Mouse (Mus musculus) kidney, postnatal 0 days (tissue): ENCODE measurements around the gene Hbb-bh1. TPM values are rescaled to one million over a fixed set of nuclear protein-coding genes. Genes with fewer than 3 reads are reported as not detected.

Experiments
- ATAC-seq: fragments of 200-750 bp; cut with Nextera tagmentation; replicated peaks from 2 replicates; pipeline ENCODE4 v1.8.0; 2017; ENCODE audit warnings: low read depth, moderate number of reproducible peaks, moderate TSS enrichment, moderate library complexity; ENCODE audit not compliant: low FRiP score
- DNase-seq: peaks from one replicate; pipeline ENCODE4 v3.0.0-alpha.2; 2016; ENCODE audit warnings: low spot score
- H3K27ac ChIP-seq: fragments of 300-500 bp; sonication (generic); 2 replicates; pipeline ENCODE4 v1.5.1; 2014; ENCODE audit warnings: mild to moderate bottlenecking
- H3K27me3 ChIP-seq: fragments of 300-500 bp; sonication (generic); 2 replicates; pipeline ENCODE4 v1.6.1; 2014; ENCODE audit warnings: low read length, mixed read lengths; ENCODE audit not compliant: insufficient read depth
- H3K36me3 ChIP-seq: fragments of 300-500 bp; sonication (generic); 2 replicates; pipeline ENCODE4 v1.6.1; 2014; ENCODE audit warnings: low read length, mixed read lengths; ENCODE audit not compliant: insufficient read depth
- H3K4me1 ChIP-seq: fragments of 300-500 bp; sonication (generic); replicated peaks from 2 replicates; pipeline ENCODE4 v1.6.1; 2014; ENCODE audit warnings: antibody characterized with exemption, low read length, mixed read lengths; ENCODE audit not compliant: insufficient read depth
- H3K4me2 ChIP-seq: fragments of 300-500 bp; sonication (generic); 2 replicates; pipeline ENCODE4 v1.6.1; 2014; ENCODE audit warnings: mild to moderate bottlenecking, low read length, moderate library complexity, mixed read lengths
- H3K4me3 ChIP-seq: fragments of 300-500 bp; sonication (generic); replicated peaks from 2 replicates; pipeline ENCODE4 v1.5.1; 2014; ENCODE audit warnings: low read depth, low read length
- H3K9ac ChIP-seq: fragments of 300-500 bp; sonication (generic); 2 replicates; pipeline ENCODE4 v1.6.1; 2014; ENCODE audit warnings: low read depth, low read length
- H3K9me3 ChIP-seq: fragments of 300-500 bp; sonication (generic); replicated peaks from 2 replicates; pipeline ENCODE4 v1.6.1; 2016; ENCODE audit warnings: low read length, inconsistent platforms, mixed read lengths
- CTCF ChIP-seq: IDR thresholded peaks from 2 replicates; pipeline ENCODE4 v1.5.1; 2016; ENCODE audit warnings: antibody characterized with exemption, low read depth, mild to moderate bottlenecking, moderate library complexity
- WGBS: fragments of 180-500 bp; shearing (Covaris S2); extraction: QIAGEN DNeasy Blood & Tissue Kit; methylation state at CpG from one replicate; pipeline ENCODE4 v1.1.7; 2014; 5-methylcytosine and 5-hydroxymethylcytosine counted together
- polyA plus RNA-seq: library from polyadenylated mRNA; unstranded; fragments of >200 nt; fragmentation: Nextera tagmentation; extraction: Ambion mirVana; gene quantifications from 2 replicates; pipeline ENCODE4 v1.2.1, GENCODE M21; 2015

The Hbb-bh1 gene
- polyA plus RNA-seq, 1 experiment from 2014 or later: not detected

GRCm38 (mm10) chr7:103861531-103861930 is 18.6 kb upstream of the Hbb-bh1 start:
- no peaks in the 10 kb centered on the region for H3K36me3 ChIP-seq
- H3K4me3 ChIP-seq: no peak overlapping the region
- H3K27ac ChIP-seq: no peak overlapping the region
- 79% methylated on average over 3 of the region's 3 CpGs for WGBS
- TF ChIP-seq CTCF: no peak
- H3K4me2 ChIP-seq: no peak overlapping the region
- DNase-seq (no peak), ATAC-seq (no peak)
- no peaks in the 10 kb centered on the region for H3K27me3 ChIP-seq
- H3K9me3 ChIP-seq: no peaks in the 10 kb centered on the region
- no peaks in the 10 kb centered on the region for H3K4me1 ChIP-seq
- H3K9ac ChIP-seq: no peak overlapping the region

DNA sequence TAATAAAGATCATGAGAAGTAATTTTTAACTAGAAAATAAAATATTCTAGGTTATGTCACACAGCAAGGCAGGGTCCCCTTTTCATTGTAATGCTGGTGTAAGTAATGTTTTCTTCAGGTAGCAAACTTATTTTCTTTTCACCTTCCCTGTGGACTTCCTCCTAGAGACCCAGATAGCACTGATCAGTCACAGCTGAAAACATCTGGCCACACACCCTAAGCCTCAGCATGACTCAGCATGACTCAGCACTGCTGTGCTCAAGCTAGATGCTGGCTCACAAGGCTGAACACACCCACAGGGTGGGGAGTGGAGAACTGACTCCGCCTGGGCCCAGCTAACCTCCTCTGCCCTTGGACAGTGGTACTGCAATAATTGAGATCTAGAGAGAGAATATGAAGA is 17.9 kb upstream of the Hbb-bh1 start:
- ATAC-seq: peak; percentile 57; the same call in 1 of the 2 replicates
- Histone ChIP-seq H3K9ac (no peak overlapping the region), H3K36me3 (no peaks in the 10 kb centered on the region), H3K27me3 (no peaks in the 10 kb centered on the region), H3K4me3 (no peak overlapping the region), H3K4me1 (no peaks in the 10 kb centered on the region), H3K27ac (no peak overlapping the region), H3K4me2 (no peak overlapping the region), H3K9me3 (no peaks in the 10 kb centered on the region)
- WGBS: 50% methylated on average over 1 of the region's 1 CpGs
- no peak for TF ChIP-seq CTCF
- peak; percentile 1 for DNase-seq

- 61% methylated on average over 2 of the region's 2 CpGs for WGBS
- Histone ChIP-seq H3K36me3 (no peaks in the 10 kb centered on the region), H3K4me3 (no peak overlapping the region), H3K27ac (no peak overlapping the region), H3K4me1 (no peaks in the 10 kb centered on the region), H3K27me3 (no peaks in the 10 kb centered on the region), H3K9ac (no peak overlapping the region), H3K9me3 (no peaks in the 10 kb centered on the region), H3K4me2 (no peak overlapping the region)
- no peak for DNase-seq
- ATAC-seq: no peak
- no peak for TF ChIP-seq CTCF
Measured at GRCm38 (mm10) chr7:103859076-103859475, 16.1 kb upstream of the Hbb-bh1 start.

DNA sequence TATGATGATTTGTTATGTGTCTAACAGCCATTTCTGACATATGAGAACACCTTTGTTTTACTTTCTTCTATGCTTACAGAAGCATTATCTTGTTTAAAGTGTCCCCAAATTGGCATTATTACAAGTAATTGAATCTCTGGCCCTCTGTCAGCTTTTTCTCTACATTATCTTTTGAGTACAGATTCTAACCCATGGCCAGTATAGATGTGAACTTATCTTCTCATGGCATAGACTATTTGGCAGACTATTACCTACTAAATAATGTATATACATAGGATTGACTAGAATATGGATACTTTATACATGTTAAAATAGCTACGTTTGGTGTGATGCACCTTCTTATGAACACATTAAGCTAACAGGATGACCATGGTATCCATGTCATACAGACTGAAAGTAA is 11.7 kb upstream of the Hbb-bh1 start:
- H3K27ac ChIP-seq: no peak overlapping the region
- H3K36me3 ChIP-seq: no peaks in the 10 kb centered on the region
- H3K27me3 ChIP-seq: no peaks in the 10 kb centered on the region
- TF ChIP-seq CTCF: no peak
- H3K4me1 ChIP-seq: no peaks in the 10 kb centered on the region
- H3K9ac ChIP-seq: no peak overlapping the region
- no peaks in the 10 kb centered on the region for H3K9me3 ChIP-seq
- DNase-seq (no peak), ATAC-seq (no peak)
- 59% methylated on average over 1 of the region's 1 CpGs for WGBS
- H3K4me3 ChIP-seq: no peak overlapping the region
- H3K4me2 ChIP-seq: no peak overlapping the region

DNA sequence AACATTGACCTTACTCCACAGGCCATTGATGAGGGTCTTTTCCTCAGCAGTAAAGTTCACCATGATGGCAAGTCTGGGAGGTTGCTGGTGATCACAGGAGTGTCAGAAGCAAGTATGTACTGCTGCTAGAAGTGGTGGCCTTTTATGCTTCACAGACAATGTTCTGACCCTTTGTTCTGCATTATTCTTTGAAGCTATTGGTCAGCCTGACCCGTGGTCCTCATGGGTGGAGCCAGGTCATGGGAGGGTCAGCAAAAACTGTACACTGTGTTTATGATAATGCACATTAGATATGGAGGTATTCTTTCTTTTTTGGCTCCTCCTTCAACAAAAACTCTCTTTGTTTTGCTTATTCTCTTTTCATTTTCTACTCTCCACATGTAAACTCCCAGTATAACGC is 10.1 kb upstream of the Hbb-bh1 start, which contains the start of gene Hbb-y:
Hbb-y (minus strand) TSS at position 127 of the 400 bp plus-strand sequence.
- Histone ChIP-seq H3K36me3 (no peaks in the 10 kb centered on the region), H3K9me3 (no peaks in the 10 kb centered on the region), H3K4me1 (no peaks in the 10 kb centered on the region), H3K4me2 (no peak within 1 kb of the TSS), H3K9ac (no peak within 1 kb of the TSS), H3K27ac (no peak within 1 kb of the TSS), H3K4me3 (no peak within 1 kb of the TSS), H3K27me3 (no peaks in the 10 kb centered on the region)
- no peak for ATAC-seq
- WGBS: 56% methylated on average over 2 of the region's 2 CpGs
- DNase-seq: no peak
- TF ChIP-seq CTCF: no peak

DNA sequence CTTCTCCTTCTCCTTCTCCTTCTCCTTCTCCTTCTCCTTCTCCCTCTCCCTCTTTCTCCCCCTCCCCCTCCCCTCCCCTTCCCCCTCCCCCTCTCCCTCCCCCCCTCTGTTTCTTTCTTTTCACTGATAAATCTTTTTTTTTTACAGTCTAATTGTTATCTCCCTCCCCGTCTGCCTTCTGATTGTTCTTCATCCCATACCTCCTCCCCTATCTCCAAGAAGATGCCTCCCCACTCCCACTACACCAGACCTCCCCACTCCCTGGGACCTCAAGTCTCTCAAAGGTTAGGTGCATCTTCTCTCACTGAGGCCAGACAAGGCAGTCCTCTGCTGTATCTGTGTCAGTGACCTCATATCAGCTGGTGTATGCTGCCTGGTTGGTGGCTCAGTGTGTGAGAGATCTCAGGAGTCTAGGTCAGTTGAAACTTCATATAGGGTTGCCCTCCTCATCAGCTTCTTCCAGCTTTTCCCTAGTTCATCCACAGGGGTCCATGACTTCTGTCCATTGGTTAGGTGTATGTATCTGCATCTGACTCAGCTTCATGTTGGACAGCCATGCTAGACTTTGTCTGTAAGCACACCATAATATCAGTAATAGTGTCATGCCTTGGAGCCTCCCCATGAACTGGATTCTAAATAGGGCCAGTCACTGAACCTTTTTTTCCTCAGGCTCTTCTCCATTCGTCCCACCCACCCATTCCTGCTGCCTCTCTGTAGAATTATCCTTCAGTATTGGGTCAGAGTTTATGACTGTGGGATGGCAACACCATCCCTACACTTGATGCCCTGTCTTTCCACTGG is 1.8 kb upstream of the Hbb-bh1 start:
- 54% methylated on average over 2 of the region's 2 CpGs for WGBS

GRCm38 (mm10) chr7:103840268-103840667 is 2.7 kb downstream of the Hbb-bh1 start, which contains the start of gene Hbb-bh2:
TSS of gene Hbb-bh2 (minus strand) at chr7:103840520.
- no peak for TF ChIP-seq CTCF
- no peaks in the 10 kb centered on the region for H3K36me3 ChIP-seq
- DNase-seq (no peak), ATAC-seq (no peak)
- no peak within 1 kb of the TSS for H3K27ac ChIP-seq
- no peak within 1 kb of the TSS for H3K4me3 ChIP-seq
- no peaks in the 10 kb centered on the region for H3K9me3 ChIP-seq
- H3K4me2 ChIP-seq: no peak within 1 kb of the TSS
- no peaks in the 10 kb centered on the region for H3K27me3 ChIP-seq
- no peak within 1 kb of the TSS for H3K9ac ChIP-seq
- 65% methylated on average over 3 of the region's 3 CpGs for WGBS
- no peaks in the 10 kb centered on the region for H3K4me1 ChIP-seq

More for the DNA sequence above, 1.8 kb upstream of the Hbb-bh1 start:
- no peaks in the 10 kb centered on the region for H3K4me1 ChIP-seq
- no peaks in the 10 kb centered on the region for H3K9me3 ChIP-seq
- TF ChIP-seq CTCF: no peak
- no peaks in the 10 kb centered on the region for H3K36me3 ChIP-seq
- no peaks in the 10 kb centered on the region for H3K27me3 ChIP-seq
- H3K4me2 ChIP-seq: no peak overlapping the region
- DNase-seq (no peak), ATAC-seq (no peak)
- no peak overlapping the region for H3K9ac ChIP-seq
- H3K4me3 ChIP-seq: no peak overlapping the region
- no peak overlapping the region for H3K27ac ChIP-seq
